Mouse (Mus musculus) liver, embryonic 15.5 days (tissue): ENCODE measurements around the gene Srpr. TPM values are rescaled to one million over a fixed set of nuclear protein-coding genes. Genes with fewer than 3 reads are reported as not detected.

Experiments used
- ATAC-seq: fragments of 200-750 bp; cut with Nextera tagmentation; 2 replicates; pipeline ENCODE4 v1.8.0; 2017; ENCODE audit warnings: moderate number of reproducible peaks, mild to moderate bottlenecking, moderate library complexity; ENCODE audit not compliant: insufficient read depth
- H3K27ac ChIP-seq: fragments of 300-500 bp; sonication (generic); replicated peaks from 2 replicates; pipeline ENCODE4 v1.5.1; 2015; ENCODE audit warnings: mild to moderate bottlenecking, inconsistent platforms
- H3K27me3 ChIP-seq: fragments of 300-500 bp; sonication (generic); 2 replicates; pipeline ENCODE4 v1.6.1; 2015; ENCODE audit warnings: mild to moderate bottlenecking, inconsistent platforms
- H3K36me3 ChIP-seq: fragments of 300-500 bp; sonication (generic); replicated peaks from 2 replicates; pipeline ENCODE4 v1.6.1; 2015; ENCODE audit warnings: moderate library complexity, mild to moderate bottlenecking, inconsistent platforms
- H3K4me1 ChIP-seq: fragments of 300-500 bp; sonication (generic); replicated peaks from 2 replicates; pipeline ENCODE4 v1.6.1; 2015; ENCODE audit warnings: inconsistent platforms
- H3K4me2 ChIP-seq: fragments of 300-500 bp; sonication (generic); 2 replicates; pipeline ENCODE4 v1.6.1; 2015; ENCODE audit warnings: moderate library complexity, mild to moderate bottlenecking, inconsistent platforms
- H3K4me3 ChIP-seq: fragments of 300-500 bp; sonication (generic); replicated peaks from 2 replicates; pipeline ENCODE4 v1.5.1; 2015; ENCODE audit warnings: mild to moderate bottlenecking, inconsistent platforms
- H3K9ac ChIP-seq: fragments of 300-500 bp; sonication (generic); 2 replicates; pipeline ENCODE4 v1.6.1; 2015; ENCODE audit warnings: moderate library complexity, mild to moderate bottlenecking, inconsistent platforms
- H3K9me3 ChIP-seq: fragments of 300-500 bp; sonication (generic); replicated peaks from 2 replicates; pipeline ENCODE4 v1.6.1; 2016; ENCODE audit warnings: inconsistent platforms
- WGBS: fragments of 180-500 bp; shearing (Covaris S2); methylation state at CpG from one replicate; pipeline ENCODE4 v1.1.7; 2015; ENCODE audit warnings: mixed read lengths; ENCODE audit not compliant: insufficient replicate concordance; 5-methylcytosine and 5-hydroxymethylcytosine counted together
- polyA plus RNA-seq: library from polyadenylated mRNA; unstranded; fragments of >200 nt; fragmentation: Nextera tagmentation; extraction: Ambion mirVana; gene quantifications from 2 replicates; pipeline ENCODE4 v1.2.1, GENCODE M21; 2015

The Srpr gene
- polyA plus RNA-seq, 1 experiment from 2014 or later: 52.7 TPM

- ATAC-seq: no peak
- H3K27me3 ChIP-seq: no peaks in the 10 kb centered on the region
- H3K9me3 ChIP-seq: no peaks in the 10 kb centered on the region
- no peak overlapping the region for H3K4me2 ChIP-seq
- 52% methylated on average over 7 of the region's 7 CpGs for WGBS
- H3K36me3 ChIP-seq: no peaks in the 10 kb centered on the region
- H3K27ac ChIP-seq: no peak overlapping the region
- H3K4me1 ChIP-seq: 0 out of 2 replicates have a peak, but pooled peaks cover 4% of the 10 kb centered on the region
- no peak overlapping the region for H3K9ac ChIP-seq
- no peak overlapping the region for H3K4me3 ChIP-seq
Observed at GRCm38 (mm10) chr9:35289992-35290391, 90.0 kb downstream of the Srpr start.

GRCm38 (mm10) chr9:35290417-35290816 is 90.4 kb downstream of the Srpr start:
- no peaks in the 10 kb centered on the region for H3K27me3 ChIP-seq
- no peaks in the 10 kb centered on the region for H3K9me3 ChIP-seq
- H3K4me1 ChIP-seq: 0 out of 2 replicates have a peak, but pooled peaks cover 4% of the 10 kb centered on the region
- WGBS: 73% methylated on average over 3 of the region's 3 CpGs
- H3K36me3 ChIP-seq: no peaks in the 10 kb centered on the region
- H3K27ac ChIP-seq: no peak overlapping the region
- no peak for ATAC-seq
- H3K9ac ChIP-seq: no peak overlapping the region
- H3K4me2 ChIP-seq: no peak overlapping the region
- no peak overlapping the region for H3K4me3 ChIP-seq

GRCm38 (mm10) chr9:35290916-35291315 is 90.9 kb downstream of the Srpr start:
- no peak for ATAC-seq
- H3K4me2 ChIP-seq: no peak overlapping the region
- WGBS: 44% methylated on average over 4 of the region's 4 CpGs
- H3K27ac ChIP-seq: no peak overlapping the region
- H3K9me3 ChIP-seq: no peaks in the 10 kb centered on the region
- no peak overlapping the region for H3K4me3 ChIP-seq
- no peaks in the 10 kb centered on the region for H3K27me3 ChIP-seq
- 0 out of 2 replicates have a peak, but pooled peaks cover 4% of the 10 kb centered on the region for H3K4me1 ChIP-seq
- H3K9ac ChIP-seq: no peak overlapping the region
- H3K36me3 ChIP-seq: no peaks in the 10 kb centered on the region

GRCm38 (mm10) chr9:35293465-35293864 is 93.5 kb downstream of the Srpr start:
- no peaks in the 10 kb centered on the region for H3K36me3 ChIP-seq
- no peak overlapping the region for H3K4me3 ChIP-seq
- WGBS: 65% methylated on average over 5 of the region's 5 CpGs
- no peak overlapping the region for H3K27ac ChIP-seq
- no peaks in the 10 kb centered on the region for H3K9me3 ChIP-seq
- H3K27me3 ChIP-seq: no peaks in the 10 kb centered on the region
- no peak overlapping the region for H3K9ac ChIP-seq
- ATAC-seq: no peak
- 0 out of 2 replicates have a peak, but pooled peaks cover 4% of the 10 kb centered on the region for H3K4me1 ChIP-seq
- H3K4me2 ChIP-seq: no peak overlapping the region

Other genes with a start within 250 kb of the Srpr start
- gene St3gal4, start 80.9 kb upstream of the Srpr start, polyA plus RNA-seq: 24.2 and 24.7 TPM in 2 replicates
- gene Dcps, start 24.1 kb upstream of the Srpr start, polyA plus RNA-seq: 49.2 and 50.0 TPM in 2 replicates
- 9.0 and 9.1 TPM in 2 replicates for gene Tirap, start 116 bp downstream of the Srpr start, polyA plus RNA-seq
- 21.3 and 22.1 TPM in 2 replicates for gene Foxred1, start 10.9 kb downstream of the Srpr start, polyA plus RNA-seq
- gene Fam118b, start 67.6 kb downstream of the Srpr start, polyA plus RNA-seq: 11.4 and 11.8 TPM in 2 replicates
- 11.5 and 11.7 TPM in 2 replicates for gene Rpusd4, start 67.7 kb downstream of the Srpr start, polyA plus RNA-seq
- gene Cdon, start 221.0 kb downstream of the Srpr start, polyA plus RNA-seq: 0.28 and 0.51 TPM in 2 replicates